Mouse (Mus musculus) heart, embryonic 12.5 days (tissue): Measurements from ENCODE around the gene Ifnar2. TPM values are rescaled to one million over a fixed set of nuclear protein-coding genes. Genes with fewer than 3 reads are reported as not detected.

Experiments
- ATAC-seq: fragments of 200-750 bp; cut with Nextera tagmentation; 2 replicates; pipeline ENCODE4 v1.8.0; 2017; ENCODE audit warnings: moderate TSS enrichment, moderate library complexity; ENCODE audit not compliant: insufficient number of reproducible peaks, low FRiP score
- H3K27ac ChIP-seq: fragments of 300-500 bp; sonication (generic); 2 replicates; pipeline ENCODE4 v1.5.1; 2016; ENCODE audit warnings: mild to moderate bottlenecking, moderate library complexity; ENCODE audit not compliant: poor library complexity, severe bottlenecking
- H3K27me3 ChIP-seq: fragments of 300-500 bp; sonication (generic); replicated peaks from 2 replicates; pipeline ENCODE4 v1.6.1; 2016; ENCODE audit warnings: mild to moderate bottlenecking, moderate library complexity
- H3K36me3 ChIP-seq: fragments of 300-500 bp; sonication (generic); 2 replicates; pipeline ENCODE4 v1.6.1; 2016; ENCODE audit warnings: mild to moderate bottlenecking, moderate library complexity
- H3K4me1 ChIP-seq: fragments of 300-500 bp; sonication (generic); replicated peaks from 2 replicates; pipeline ENCODE4 v1.6.1; 2016; ENCODE audit warnings: mild to moderate bottlenecking
- H3K4me2 ChIP-seq: fragments of 300-500 bp; sonication (generic); 2 replicates; pipeline ENCODE4 v1.6.1; 2016; ENCODE audit warnings: mild to moderate bottlenecking, moderate library complexity
- H3K4me3 ChIP-seq: fragments of 300-500 bp; sonication (generic); 2 replicates; pipeline ENCODE4 v1.5.1; 2016; ENCODE audit warnings: mild to moderate bottlenecking
- H3K9ac ChIP-seq: fragments of 300-500 bp; sonication (generic); 2 replicates; pipeline ENCODE4 v1.6.1; 2016; ENCODE audit warnings: mild to moderate bottlenecking, moderate library complexity
- H3K9me3 ChIP-seq: fragments of 300-500 bp; sonication (generic); replicated peaks from 2 replicates; pipeline ENCODE4 v1.6.1; 2016; ENCODE audit warnings: mild to moderate bottlenecking, moderate library complexity
- WGBS: fragments of 180-500 bp; shearing (Covaris S2); methylation state at CpG from one replicate; pipeline ENCODE4 v1.1.7; 2016; 5-methylcytosine and 5-hydroxymethylcytosine counted together
- polyA plus RNA-seq: library from polyadenylated mRNA; unstranded; fragments of >200 nt; fragmentation: Nextera tagmentation; extraction: Ambion mirVana; gene quantifications from 2 replicates; pipeline ENCODE4 v1.2.1, GENCODE M21; 2016

Ifnar2 gene
- polyA plus RNA-seq, 1 experiment from 2014 or later, result 51.3 TPM

DNA sequence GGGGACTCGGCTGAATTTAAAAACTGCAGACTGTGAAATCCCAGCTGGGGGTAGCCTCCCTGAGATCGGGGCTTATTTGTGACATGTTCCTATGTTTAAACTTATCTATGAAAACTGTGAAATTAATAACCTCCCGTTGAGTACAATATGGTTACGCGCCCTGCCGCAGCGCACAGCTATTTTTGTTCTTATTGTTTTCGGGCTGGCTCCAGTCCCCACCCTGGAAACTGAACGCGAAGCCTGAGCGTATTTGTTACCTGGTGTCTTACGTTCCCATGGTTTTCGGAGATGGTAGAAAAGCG, 24.4 kb upstream of the Ifnar2 start:
- Histone ChIP-seq H3K9ac (no peak overlapping the region), H3K4me3 (no peak overlapping the region), H3K4me1 (no peaks in the 10 kb centered on the region), H3K27me3 (peaks cover 47% of the 10 kb centered on the region), H3K9me3 (no peaks in the 10 kb centered on the region), H3K36me3 (no peaks in the 10 kb centered on the region), H3K4me2 (no peak overlapping the region), H3K27ac (no peak overlapping the region)
- no peak for ATAC-seq
- WGBS, result 74% methylated on average over 14 of the region's 14 CpGs

GRCm38 (mm10) chr16:91348588-91349330, 23.8 kb upstream of the Ifnar2 start:
- H3K36me3 ChIP-seq, result no peaks in the 10 kb centered on the region
- 73% methylated on average over 28 of the region's 28 CpGs for WGBS
- ATAC-seq, result no peak

DNA sequence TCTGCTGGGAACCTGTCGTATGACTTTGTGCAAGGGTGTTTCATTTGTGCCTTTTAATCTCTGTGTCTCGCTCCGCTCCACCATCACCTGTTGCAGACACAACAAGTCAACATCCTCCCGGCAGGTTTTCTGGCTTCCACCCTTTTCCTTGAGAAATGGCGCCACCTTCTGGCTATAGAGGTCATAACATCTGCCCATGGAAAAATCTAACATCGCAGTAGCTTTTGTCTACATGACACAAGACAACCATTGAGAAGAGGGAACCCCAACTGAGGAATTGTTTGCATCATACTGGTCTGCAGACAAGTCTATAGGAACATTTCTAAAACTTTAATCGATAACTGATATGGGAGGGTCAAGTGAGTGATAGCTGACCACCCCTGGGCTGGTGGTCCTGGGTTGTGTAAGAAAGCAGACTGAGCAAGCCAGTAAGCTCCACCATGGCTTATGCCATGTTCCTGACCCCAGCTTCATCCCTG, 20.5 kb upstream of the Ifnar2 start:
- 6% methylated on average over 7 of the region's 7 CpGs for WGBS
- Histone ChIP-seq H3K36me3 (no peaks in the 10 kb centered on the region), H3K4me2 (no peak overlapping the region), H3K4me1 (no peaks in the 10 kb centered on the region), H3K4me3 (no peak overlapping the region), H3K27ac (peak overlapping the region; percentile 60; the same call in 1 of the 2 replicates), H3K27me3 (peaks cover 45% of the 10 kb centered on the region), H3K9me3 (no peaks in the 10 kb centered on the region), H3K9ac (no peak overlapping the region)
- ATAC-seq, result no peak

More at GRCm38 (mm10) chr16:91348588-91349330, 23.8 kb upstream of the Ifnar2 start:
- Histone ChIP-seq H3K27me3 (peaks cover 50% of the 10 kb centered on the region), H3K27ac (no peak overlapping the region), H3K4me1 (no peaks in the 10 kb centered on the region), H3K9ac (no peak overlapping the region), H3K4me3 (no peak overlapping the region), H3K4me2 (no peak overlapping the region), H3K9me3 (no peaks in the 10 kb centered on the region)

GRCm38 (mm10) chr16:91352749-91353148, 19.8 kb upstream of the Ifnar2 start:
- 51% methylated on average over 7 of the region's 7 CpGs for WGBS
- no peak overlapping the region for H3K4me2 ChIP-seq
- H3K4me3 ChIP-seq, result no peak overlapping the region
- H3K4me1 ChIP-seq, result peaks cover 5% of the 10 kb centered on the region; the same call in 1 of the 2 replicates
- no peaks in the 10 kb centered on the region for H3K36me3 ChIP-seq
- no peak overlapping the region for H3K9ac ChIP-seq
- ATAC-seq, result peak; percentile 95
- H3K9me3 ChIP-seq, result no peaks in the 10 kb centered on the region
- H3K27me3 ChIP-seq, result peaks cover 43% of the 10 kb centered on the region
- 0 out of 2 replicates have a peak overlapping the region, but pooled peaks have one; percentile 35 for H3K27ac ChIP-seq

GRCm38 (mm10) chr16:91353177-91353576, 19.4 kb upstream of the Ifnar2 start:
- no peak overlapping the region for H3K4me2 ChIP-seq
- no peaks in the 10 kb centered on the region for H3K36me3 ChIP-seq
- no peaks in the 10 kb centered on the region for H3K9me3 ChIP-seq
- no peak overlapping the region for H3K4me3 ChIP-seq
- H3K9ac ChIP-seq, result no peak overlapping the region
- 71% methylated on average over 6 of the region's 6 CpGs for WGBS
- H3K27me3 ChIP-seq, result peaks cover 40% of the 10 kb centered on the region
- peak overlapping the region; percentile 35; the same call in 1 of the 2 replicates for H3K27ac ChIP-seq
- peak; percentile 67 for ATAC-seq
- peaks cover 7% of the 10 kb centered on the region; the same call in 1 of the 2 replicates for H3K4me1 ChIP-seq

DNA sequence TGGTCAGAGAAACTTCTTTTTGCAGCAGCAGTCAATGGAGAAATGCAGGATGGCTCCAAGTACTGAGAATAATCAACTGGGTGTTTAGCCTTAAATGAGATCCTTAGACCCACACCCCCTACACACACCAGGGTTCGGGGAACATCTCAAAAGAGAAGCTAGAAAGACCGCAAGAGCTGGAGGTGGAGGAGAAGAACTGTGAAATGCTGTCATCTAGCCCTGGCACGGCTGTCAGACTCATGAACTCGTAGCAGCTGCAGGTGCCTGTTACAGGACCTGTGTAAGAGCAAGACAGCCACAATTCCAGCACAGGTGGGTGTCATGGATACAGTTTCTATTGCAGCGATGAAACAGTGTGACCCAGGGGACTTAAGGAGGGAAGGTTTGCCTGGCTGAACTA, 18.9 kb upstream of the Ifnar2 start:
- Histone ChIP-seq H3K9me3 (no peaks in the 10 kb centered on the region), H3K27ac (0 out of 2 replicates have a peak overlapping the region, but pooled peaks have one; percentile 29), H3K27me3 (peaks cover 40% of the 10 kb centered on the region), H3K36me3 (no peaks in the 10 kb centered on the region), H3K9ac (no peak overlapping the region), H3K4me2 (no peak overlapping the region), H3K4me3 (no peak overlapping the region), H3K4me1 (peaks cover 7% of the 10 kb centered on the region; the same call in 1 of the 2 replicates)
- no peak for ATAC-seq
- WGBS, result 78% methylated on average over 5 of the region's 5 CpGs

- Histone ChIP-seq H3K27ac (no peak overlapping the region), H3K36me3 (no peaks in the 10 kb centered on the region), H3K9ac (no peak overlapping the region), H3K4me1 (peaks cover 7% of the 10 kb centered on the region; the same call in 1 of the 2 replicates), H3K27me3 (peaks cover 40% of the 10 kb centered on the region), H3K4me2 (no peak overlapping the region), H3K4me3 (no peak overlapping the region), H3K9me3 (no peaks in the 10 kb centered on the region)
- WGBS, result 67% methylated on average over 4 of the region's 4 CpGs
- ATAC-seq, result no peak
Measured at GRCm38 (mm10) chr16:91354599-91354998, 18.0 kb upstream of the Ifnar2 start.

- Histone ChIP-seq H3K4me2 (no peak overlapping the region), H3K36me3 (no peaks in the 10 kb centered on the region), H3K9me3 (no peaks in the 10 kb centered on the region), H3K4me1 (peaks cover 10% of the 10 kb centered on the region; the same call in 1 of the 2 replicates), H3K27me3 (peaks cover 40% of the 10 kb centered on the region), H3K9ac (no peak overlapping the region), H3K4me3 (no peak overlapping the region), H3K27ac (no peak overlapping the region)
- ATAC-seq, result no peak
- 71% methylated on average over 12 of the region's 12 CpGs for WGBS
Measured at GRCm38 (mm10) chr16:91355160-91355559, 17.4 kb upstream of the Ifnar2 start.

- no peak for ATAC-seq
- no peak overlapping the region for H3K9ac ChIP-seq
- WGBS, result 78% methylated on average over 10 of the region's 10 CpGs
Measured at GRCm38 (mm10) chr16:91356760-91357525, 15.6 kb upstream of the Ifnar2 start.

DNA sequence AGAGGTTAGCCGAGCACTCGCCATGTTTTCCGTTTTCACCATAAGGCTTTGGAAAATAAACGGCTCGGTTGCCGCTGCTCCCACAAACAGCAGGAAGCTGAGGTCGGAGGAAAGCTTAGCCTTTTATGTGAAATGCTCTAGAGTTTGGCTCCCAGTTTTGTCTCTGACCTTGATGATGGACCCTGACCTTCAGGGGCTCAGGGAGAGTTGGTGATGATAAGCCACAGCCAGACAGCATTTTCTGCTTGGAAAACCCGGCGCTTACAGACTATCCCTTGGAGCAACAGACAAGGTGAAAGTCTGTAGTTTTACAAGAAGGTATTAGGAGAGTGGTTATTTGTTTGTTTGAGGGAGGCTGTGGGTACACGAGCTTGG, 15.1 kb upstream of the Ifnar2 start:
- no peak overlapping the region for H3K4me3 ChIP-seq
- H3K4me1 ChIP-seq, result peaks cover 17% of the 10 kb centered on the region
- H3K27me3 ChIP-seq, result peaks cover 26% of the 10 kb centered on the region
- H3K36me3 ChIP-seq, result no peaks in the 10 kb centered on the region
- H3K27ac ChIP-seq, result no peak overlapping the region
- 42% methylated on average over 10 of the region's 10 CpGs for WGBS
- H3K9ac ChIP-seq, result no peak overlapping the region; the same call in 1 of the 2 replicates
- no peaks in the 10 kb centered on the region for H3K9me3 ChIP-seq
- no peak for ATAC-seq
- no peak overlapping the region for H3K4me2 ChIP-seq

More at GRCm38 (mm10) chr16:91356760-91357525, 15.6 kb upstream of the Ifnar2 start:
- Histone ChIP-seq H3K4me3 (no peak overlapping the region), H3K27me3 (peaks cover 27% of the 10 kb centered on the region), H3K9me3 (no peaks in the 10 kb centered on the region), H3K36me3 (no peaks in the 10 kb centered on the region), H3K4me1 (peaks cover 12% of the 10 kb centered on the region), H3K27ac (no peak overlapping the region), H3K4me2 (no peak overlapping the region)

- no peaks in the 10 kb centered on the region for H3K36me3 ChIP-seq
- peaks cover 24% of the 10 kb centered on the region for H3K4me1 ChIP-seq
- H3K9ac ChIP-seq, result no peak overlapping the region
- 42% methylated on average over 8 of the region's 8 CpGs for WGBS
- no peak overlapping the region for H3K4me2 ChIP-seq
- H3K9me3 ChIP-seq, result no peaks in the 10 kb centered on the region
- no peak for ATAC-seq
- H3K4me3 ChIP-seq, result no peak overlapping the region
- H3K27ac ChIP-seq, result no peak overlapping the region
- peaks cover 17% of the 10 kb centered on the region for H3K27me3 ChIP-seq
Measured at GRCm38 (mm10) chr16:91358555-91358954, 14.0 kb upstream of the Ifnar2 start.
